Mouse (Mus musculus) kidney, postnatal 25 days (tissue): Measurements from ENCODE around the gene Dut.

Experiments used
- DNase-seq, 2 experiments: peaks; one replicate each; pipeline ENCODE4 v3.0.0; 2021; ENCODE audit warnings: mixed read lengths in 2 of 2

The Dut gene

GRCm38 (mm10) chr2:125305671-125306070, 58.7 kb downstream of the Dut start:
- DNase-seq: no peak
